Mouse (Mus musculus): Measurements from ENCODE around the gene Olfr585. TPM values are rescaled to one million over a fixed set of nuclear protein-coding genes. Genes with fewer than 3 reads are reported as not detected.

Olfr585 gene
- not detected for polyA plus RNA-seq (2012; fragmentation: generic; extraction: Trizol)
- long read RNA-seq, experiment 1 = 0 reads
- long read RNA-seq, experiment 2 = 0 reads

DNA sequence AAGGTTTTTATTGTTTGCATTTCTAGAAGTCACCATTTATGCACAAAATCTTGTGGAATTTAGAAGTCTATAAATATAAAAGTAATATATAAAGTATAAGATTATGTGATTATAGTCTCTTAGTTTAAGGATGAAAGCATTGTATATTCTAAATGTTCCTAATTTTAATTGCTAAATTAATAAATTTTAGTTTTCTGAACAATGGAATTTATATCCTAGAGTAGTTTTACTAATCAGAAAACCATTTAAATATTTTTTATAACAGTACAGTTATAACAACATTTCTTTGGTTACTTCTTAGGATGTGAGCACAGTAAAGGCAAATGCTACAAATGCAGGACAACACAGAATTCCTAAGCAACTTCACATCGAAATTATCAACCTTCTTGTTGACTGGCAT, at the start of gene Olfr585:
Gene Olfr585 (plus strand): TSS at position 301 of the 400 bp plus-strand sequence.
- H3K79me2 ChIP-seq (ENCODE audit: control insufficient read depth, insufficient read depth) = no peaks in the 10 kb centered on the region
- TF ChIP-seq USF1 (IDR thresholded peaks at IDR 0.05; ENCODE audit: low read depth) = no peak
- no peak for TF ChIP-seq MYOG (IDR thresholded peaks at IDR 0.05; ENCODE audit: control insufficient read depth, extremely low read depth, insufficient read length)
- no peak for TF ChIP-seq FOSL1 (IDR thresholded peaks at IDR 0.05; ENCODE audit: insufficient read depth, low read length, poor library complexity, severe bottlenecking)
- no peak for TF ChIP-seq MYOD1 (IDR thresholded peaks at IDR 0.05; ENCODE audit: control insufficient read depth, insufficient read length, low read depth)
- no peak for TF ChIP-seq CTCF (IDR thresholded peaks at IDR 0.05; ENCODE audit: control insufficient read depth, insufficient read depth, insufficient read length)
- TF ChIP-seq MAX (IDR thresholded peaks at IDR 0.05) = no peak
- no peak for TF ChIP-seq CEBPB (IDR thresholded peaks at IDR 0.05; ENCODE audit: low read depth)
- H3K27me3 ChIP-seq (ENCODE audit: control insufficient read depth, insufficient read depth, insufficient read length) = no peaks in the 10 kb centered on the region
- H3ac ChIP-seq (ENCODE audit: control insufficient read depth, insufficient read length, low read depth) = no peak within 1 kb of the TSS
- no peak within 1 kb of the TSS for H3K4me3 ChIP-seq (ENCODE audit: insufficient read depth, poor library complexity, severe bottlenecking)
- H3K79me3 ChIP-seq (ENCODE audit: low read depth) = no peaks in the 10 kb centered on the region
- H3K36me3 ChIP-seq (ENCODE audit: control insufficient read depth, insufficient read depth) = no peaks in the 10 kb centered on the region

DNA sequence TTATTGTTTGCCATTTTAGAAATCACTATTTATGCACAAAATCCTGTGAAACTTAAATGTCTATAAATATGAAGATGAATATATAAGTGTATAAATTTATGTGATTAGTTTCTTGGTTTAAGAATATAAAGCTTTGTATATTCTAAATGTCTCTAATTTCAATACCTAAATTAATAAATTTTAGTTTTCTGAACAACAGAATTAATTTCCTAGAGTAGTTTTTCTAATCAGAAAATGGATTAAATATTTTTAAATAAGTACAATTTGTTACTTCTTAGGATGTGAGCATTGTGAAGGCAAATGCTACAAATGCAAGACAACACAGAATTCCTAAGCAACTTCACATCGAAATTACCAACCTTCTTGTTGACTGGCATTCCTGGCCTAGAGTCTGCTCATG, 46.5 kb upstream of the Olfr585 start, which contains the start of gene Olfr583:
Gene Olfr583 (plus strand): TSS at position 301 of the 400 bp plus-strand sequence.
- no peaks in the 10 kb centered on the region for H3K36me3 ChIP-seq (ENCODE audit: control insufficient read depth, insufficient read depth)
- no peak for TF ChIP-seq MAX (IDR thresholded peaks at IDR 0.05)
- TF ChIP-seq USF1 (IDR thresholded peaks at IDR 0.05; ENCODE audit: low read depth) = no peak
- TF ChIP-seq MYOD1 (IDR thresholded peaks at IDR 0.05; ENCODE audit: control insufficient read depth, insufficient read length, low read depth) = no peak
- no peak for TF ChIP-seq CEBPB (IDR thresholded peaks at IDR 0.05; ENCODE audit: low read depth)
- no peak within 1 kb of the TSS for H3K4me3 ChIP-seq (ENCODE audit: insufficient read depth, poor library complexity, severe bottlenecking)
- H3K79me2 ChIP-seq (ENCODE audit: control insufficient read depth, insufficient read depth) = no peaks in the 10 kb centered on the region
- no peaks in the 10 kb centered on the region for H3K27me3 ChIP-seq (ENCODE audit: control insufficient read depth, insufficient read depth, insufficient read length)
- H3ac ChIP-seq (ENCODE audit: control insufficient read depth, insufficient read length, low read depth) = no peak within 1 kb of the TSS
- H3K79me3 ChIP-seq (ENCODE audit: low read depth) = no peaks in the 10 kb centered on the region

- TF ChIP-seq FOSL1 (IDR thresholded peaks at IDR 0.05; ENCODE audit: insufficient read depth, low read length, poor library complexity, severe bottlenecking) (no peak), MYOD1 (IDR thresholded peaks at IDR 0.05; ENCODE audit: control insufficient read depth, insufficient read length, low read depth) (no peak), USF1 (IDR thresholded peaks at IDR 0.05; ENCODE audit: low read depth) (no peak), CEBPB (IDR thresholded peaks at IDR 0.05; ENCODE audit: low read depth) (no peak)
- H3K36me3 ChIP-seq (ENCODE audit: control insufficient read depth, insufficient read depth) = no peaks in the 10 kb centered on the region
Measured at GRCm38 (mm10) chr7:103081585-103081984, 15.9 kb upstream of the Olfr585 start, which contains the start of gene Olfr584. Olfr584 (plus strand) TSS chr7:103081885.

DNA sequence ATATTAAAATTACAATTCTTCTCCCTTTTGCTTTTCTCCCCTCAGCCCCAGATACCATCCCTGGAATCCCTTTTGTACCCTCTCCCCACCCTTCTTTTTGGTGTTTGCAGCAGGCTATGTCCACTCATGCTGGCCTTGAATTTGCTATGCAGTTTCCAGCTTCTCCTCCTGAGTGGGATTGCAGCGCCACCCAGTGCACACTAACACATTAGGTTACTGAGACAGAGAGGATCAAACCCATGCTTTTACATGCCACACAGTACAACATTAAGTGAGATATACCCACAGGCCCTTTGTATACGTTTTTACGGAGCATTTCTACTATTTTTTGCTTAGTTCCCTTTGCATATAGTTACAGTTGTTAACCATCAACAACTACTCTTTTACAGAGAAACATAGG, 21.9 kb downstream of the Olfr585 start:
- no peaks in the 10 kb centered on the region for H3K79me3 ChIP-seq (ENCODE audit: low read depth)
- H3K27me3 ChIP-seq (ENCODE audit: control insufficient read depth, insufficient read depth, insufficient read length) = no peaks in the 10 kb centered on the region
- no peaks in the 10 kb centered on the region for H3K36me3 ChIP-seq (ENCODE audit: control insufficient read depth, insufficient read depth)
- no peak overlapping the region for H3K4me3 ChIP-seq (ENCODE audit: insufficient read depth, poor library complexity, severe bottlenecking)
- no peak overlapping the region for H3ac ChIP-seq (ENCODE audit: control insufficient read depth, insufficient read length, low read depth)
- H3K79me2 ChIP-seq (ENCODE audit: control insufficient read depth, insufficient read depth) = no peaks in the 10 kb centered on the region
- no peak for TF ChIP-seq MYOD1 (IDR thresholded peaks at IDR 0.05; ENCODE audit: control insufficient read depth, insufficient read length, low read depth)
- TF ChIP-seq CEBPB (IDR thresholded peaks at IDR 0.05; ENCODE audit: low read depth) = no peak
- TF ChIP-seq CTCF (IDR thresholded peaks at IDR 0.05; ENCODE audit: control insufficient read depth, insufficient read depth, insufficient read length) = no peak
- TF ChIP-seq MYOG (IDR thresholded peaks at IDR 0.05; ENCODE audit: control insufficient read depth, extremely low read depth, insufficient read length) = no peak
- no peak for TF ChIP-seq FOSL1 (IDR thresholded peaks at IDR 0.05; ENCODE audit: insufficient read depth, low read length, poor library complexity, severe bottlenecking)
- TF ChIP-seq USF1 (IDR thresholded peaks at IDR 0.05; ENCODE audit: low read depth) = no peak

More at GRCm38 (mm10) chr7:103081585-103081984, 15.9 kb upstream of the Olfr585 start, which contains the start of gene Olfr584:
- H3K27me3 ChIP-seq (ENCODE audit: control insufficient read depth, insufficient read depth, insufficient read length) = no peaks in the 10 kb centered on the region
- H3K79me2 ChIP-seq (ENCODE audit: control insufficient read depth, insufficient read depth) = no peaks in the 10 kb centered on the region
- no peaks in the 10 kb centered on the region for H3K79me3 ChIP-seq (ENCODE audit: low read depth)
- H3K4me3 ChIP-seq (ENCODE audit: insufficient read depth, poor library complexity, severe bottlenecking) = no peak within 1 kb of the TSS
- no peak within 1 kb of the TSS for H3ac ChIP-seq (ENCODE audit: control insufficient read depth, insufficient read length, low read depth)

- H3K79me3 ChIP-seq (ENCODE audit: low read depth) = no peaks in the 10 kb centered on the region
- no peak within 1 kb of the TSS for H3ac ChIP-seq (ENCODE audit: control insufficient read depth, insufficient read length, low read depth)
- TF ChIP-seq MYOD1 (IDR thresholded peaks at IDR 0.05; ENCODE audit: control insufficient read depth, insufficient read length, low read depth) (no peak), CTCF (IDR thresholded peaks at IDR 0.05; ENCODE audit: control insufficient read depth, insufficient read depth, insufficient read length) (no peak), CEBPB (IDR thresholded peaks at IDR 0.05; ENCODE audit: low read depth) (no peak), MAX (IDR thresholded peaks at IDR 0.05) (no peak), FOSL1 (IDR thresholded peaks at IDR 0.05; ENCODE audit: insufficient read depth, low read length, poor library complexity, severe bottlenecking) (no peak), MYOG (IDR thresholded peaks at IDR 0.05; ENCODE audit: control insufficient read depth, extremely low read depth, insufficient read length) (no peak), USF1 (IDR thresholded peaks at IDR 0.05; ENCODE audit: low read depth) (no peak)
- no peaks in the 10 kb centered on the region for H3K36me3 ChIP-seq (ENCODE audit: control insufficient read depth, insufficient read depth)
- H3K27me3 ChIP-seq (ENCODE audit: control insufficient read depth, insufficient read depth, insufficient read length) = no peaks in the 10 kb centered on the region
- H3K79me2 ChIP-seq (ENCODE audit: control insufficient read depth, insufficient read depth) = no peaks in the 10 kb centered on the region
- no peak within 1 kb of the TSS for H3K4me3 ChIP-seq (ENCODE audit: insufficient read depth, poor library complexity, severe bottlenecking)
Measured at GRCm38 (mm10) chr7:103125538-103125937, 28.0 kb downstream of the Olfr585 start, which contains the start of gene Olfr586. Olfr586 (minus strand) TSS chr7:103125638.

DNA sequence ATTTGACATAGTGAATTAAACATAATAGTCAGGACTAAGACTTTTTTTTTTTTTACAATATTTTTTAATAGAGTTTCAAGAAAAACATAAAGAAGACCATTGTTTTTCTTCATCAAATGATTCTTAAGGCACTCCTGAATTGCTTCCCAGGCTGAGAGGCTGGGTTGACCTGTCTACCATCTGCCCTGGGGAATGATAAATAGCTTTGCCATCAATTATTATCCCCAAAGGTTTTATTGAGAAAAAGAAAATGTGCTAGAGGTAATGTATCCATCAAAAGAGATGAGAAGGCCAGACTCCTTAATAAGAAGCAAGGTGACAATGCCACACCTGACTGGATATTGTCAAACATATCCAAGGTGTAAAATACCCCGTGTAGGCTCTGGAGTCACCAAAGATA, 43.1 kb downstream of the Olfr585 start, which contains the start of gene Olfr588-ps1:
Gene Olfr588-ps1 (plus strand): TSS at position 301 of the 400 bp plus-strand sequence.
- Histone ChIP-seq H3K27me3 (ENCODE audit: control insufficient read depth, insufficient read depth, insufficient read length) (no peaks in the 10 kb centered on the region), H3K79me2 (ENCODE audit: control insufficient read depth, insufficient read depth) (no peaks in the 10 kb centered on the region), H3K4me3 (ENCODE audit: insufficient read depth, poor library complexity, severe bottlenecking) (no peak within 1 kb of the TSS), H3ac (ENCODE audit: control insufficient read depth, insufficient read length, low read depth) (no peak within 1 kb of the TSS), H3K79me3 (ENCODE audit: low read depth) (no peaks in the 10 kb centered on the region), H3K36me3 (ENCODE audit: control insufficient read depth, insufficient read depth) (no peaks in the 10 kb centered on the region)
- TF ChIP-seq MYOD1 (IDR thresholded peaks at IDR 0.05; ENCODE audit: control insufficient read depth, insufficient read length, low read depth) (no peak), CTCF (IDR thresholded peaks at IDR 0.05; ENCODE audit: control insufficient read depth, insufficient read depth, insufficient read length) (no peak), MAX (IDR thresholded peaks at IDR 0.05) (no peak), FOSL1 (IDR thresholded peaks at IDR 0.05; ENCODE audit: insufficient read depth, low read length, poor library complexity, severe bottlenecking) (no peak), MYOG (IDR thresholded peaks at IDR 0.05; ENCODE audit: control insufficient read depth, extremely low read depth, insufficient read length) (no peak), USF1 (IDR thresholded peaks at IDR 0.05; ENCODE audit: low read depth) (no peak), CEBPB (IDR thresholded peaks at IDR 0.05; ENCODE audit: low read depth) (no peak)
